Mouse (Mus musculus) CH12.LX (cell line): ENCODE data around the gene Nme9.

Experiments
- CTCF ChIP-seq, 2 experiments: IDR thresholded peaks in 1 of 2; conservative IDR thresholded peaks in 1 of 2; 2 replicates each; pipeline ENCODE4 v1.5.1; 2011 to 2012; ENCODE audit warnings: low read depth in 2 of 2, low read length in 2 of 2, improper control_type of control experiment in 1 of 2, inconsistent platforms in 1 of 2, mild to moderate bottlenecking in 1 of 2, moderate library complexity in 1 of 2
- EP300 ChIP-seq: IDR thresholded peaks from 2 replicates; pipeline ENCODE4 v1.6.1; 2011; ENCODE audit warnings: low read length, improper control_type of control experiment
- MAZ ChIP-seq: IDR thresholded peaks from 2 replicates; pipeline ENCODE4 v1.6.1; 2012; ENCODE audit warnings: low read depth, mild to moderate bottlenecking, inconsistent platforms, low read length, improper control_type of control experiment, moderate library complexity
- POLR2A ChIP-seq: IDR thresholded peaks from 2 replicates; pipeline ENCODE4 v1.6.1; 2011; ENCODE audit warnings: low read depth, mild to moderate bottlenecking, improper control_type of control experiment, low read length
- TCF12 ChIP-seq: IDR thresholded peaks from 2 replicates; pipeline ENCODE4 v1.6.1; 2014; ENCODE audit warnings: low read depth, mild to moderate bottlenecking, inconsistent platforms, low read length, improper control_type of control experiment
- USF1 ChIP-seq: IDR thresholded peaks from 2 replicates; pipeline ENCODE4 v1.6.1; 2014; ENCODE audit warnings: low read depth, mild to moderate bottlenecking, inconsistent platforms, low read length, improper control_type of control experiment
- USF2 ChIP-seq: conservative IDR thresholded peaks from 2 replicates; pipeline ENCODE4 v1.6.1; 2011; ENCODE audit warnings: low read depth, low read length, improper control_type of control experiment
- ZC3H11A ChIP-seq: IDR thresholded peaks from 2 replicates; pipeline ENCODE4 v1.6.1; 2012; ENCODE audit warnings: low read depth, mild to moderate bottlenecking, inconsistent platforms, low read length, improper control_type of control experiment
- ZKSCAN1 ChIP-seq: IDR thresholded peaks from 2 replicates; pipeline ENCODE4 v1.6.1; 2012; ENCODE audit warnings: low read depth, inconsistent platforms, low read length, improper control_type of control experiment, borderline replicate concordance

DNA sequence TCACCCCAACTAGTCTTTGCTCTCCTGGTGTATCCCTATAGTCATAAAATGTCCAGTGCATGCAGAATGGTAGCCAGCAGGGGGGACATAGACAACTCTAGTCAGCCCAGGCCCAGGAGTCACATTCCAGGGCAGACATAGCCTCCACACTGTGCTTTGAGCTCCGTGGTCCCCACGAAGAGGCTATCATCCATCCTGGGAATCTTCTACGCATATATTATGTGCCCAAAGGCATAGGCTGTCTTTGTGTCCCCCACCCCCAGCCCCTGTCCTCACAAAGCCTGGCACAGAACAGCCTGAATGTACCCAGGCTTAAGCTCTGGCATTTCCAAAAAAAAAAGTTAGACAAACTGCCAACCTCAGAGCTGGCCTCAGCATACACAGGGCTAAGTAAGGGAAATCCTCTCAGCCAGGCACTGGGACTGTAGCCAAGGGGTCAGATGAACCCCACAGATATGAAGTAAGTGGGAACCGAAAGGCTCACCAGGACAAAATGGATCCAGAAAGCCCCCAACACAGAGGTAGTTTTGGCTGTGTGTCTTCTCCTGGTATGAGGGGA is 33.9 kb upstream of the Nme9 start:
- TF ChIP-seq CTCF (conservative IDR thresholded peaks at IDR 0.05 in 1 of 2, IDR thresholded peaks at IDR 0.05 in 1 of 2; ENCODE audit: low read depth in 2 of 2, low read length in 2 of 2) (no peak), POLR2A (no peak), USF2 (no peak), TCF12 (no peak), MAZ (no peak), ZC3H11A (no peak), USF1 (no peak), ZKSCAN1 (no peak), EP300 (no peak)
